ENCODE assay signal across 8 mouse cellular contexts in genomic region chr7:128687821-128688564, GRCm38 (mm10). TPM values are rescaled to one million over a fixed set of nuclear protein-coding genes. Genes with fewer than 3 reads are reported as not detected.
DNase-seq lines count a peak whose midpoint lies in the region; ATAC-seq lines count a peak whose summit lies in the region.

No protein-coding gene starts in this region.

- 46% methylated on average over 56 of the region's 56 CpGs for WGBS in hindbrain, embryonic 13.5 days

- peaks cover 8% of the 10 kb centered on the region; the same call in 1 of the 2 replicates for H3K9me3 ChIP-seq in hindbrain, embryonic 13.5 days

- peak overlapping the region; percentile 58 for H3K4me2 ChIP-seq in hindbrain, embryonic 13.5 days

- peak; percentile 61 for DNase-seq in WW6 (ENCODE audit: low read depth, low spot score)
- DNase-seq in cerebellum, postnatal 25 days = peak; percentile 92 to 94
- DNase-seq in frontal cortex, postnatal 25 days (ENCODE audit: low spot score in 2 of 2) = peak; percentile 64 to 81
- peak; percentile 65 for DNase-seq in left cerebral cortex, adult 11 months (ENCODE audit: low spot score)
- DNase-seq in lung, postnatal 25 days (ENCODE audit: low spot score) = peak; percentile 56
- DNase-seq in retina, embryonic 14.5 days (ENCODE audit: low spot score) = peak; percentile 86
- DNase-seq in thymus, postnatal 25 days = peak; percentile 84

- ATAC-seq in hindbrain, embryonic 13.5 days (ENCODE audit: low FRiP score) = peak; percentile 84

- H3K4me3 ChIP-seq in hindbrain, embryonic 13.5 days = peak overlapping the region; percentile 51

- H3K4me1 ChIP-seq in hindbrain, embryonic 13.5 days (replicated peaks) = peaks cover 22% of the 10 kb centered on the region

- H3K36me3 ChIP-seq in hindbrain, embryonic 13.5 days = peaks cover 67% of the 10 kb centered on the region

- peak overlapping the region; percentile 96 for H3K27ac ChIP-seq in hindbrain, embryonic 13.5 days

- peak overlapping the region; percentile 80 for H3K9ac ChIP-seq in hindbrain, embryonic 13.5 days

- no peaks in the 10 kb centered on the region for H3K27me3 ChIP-seq in hindbrain, embryonic 13.5 days

RNA-seq across cellular contexts. Expression of gene Mcmbp, which starts 52.3 kb away (rescaled TPM):
- polyA plus RNA-seq in hindbrain, embryonic 13.5 days (2015; fragmentation: Nextera tagmentation; extraction: Ambion mirVana) = 53.8 and 57.1 TPM in 2 replicates

RNA-seq across cellular contexts. Expression of gene Sec23ip, which starts 56.8 kb away (rescaled TPM):
- 42.5 and 44.0 TPM in 2 replicates for polyA plus RNA-seq in hindbrain, embryonic 13.5 days (2015; fragmentation: Nextera tagmentation; extraction: Ambion mirVana)

Comparison
In these comparisons a context has a peak if more than half of its experiments do, and no peak if none do; other contexts are left out.
1. Peak in every context shown above with its lines: DNase-seq, ATAC-seq, H3K4me3 ChIP-seq and H3K27ac ChIP-seq.